Mouse (Mus musculus) erythroblast, embryonic 14.5 days (primary cell): ENCODE measurements around the gene Crybg1. TPM values are rescaled to one million over a fixed set of nuclear protein-coding genes. Genes with fewer than 3 reads are reported as not detected.

Source experiments
- H3K27me3 ChIP-seq: 2 replicates; pipeline ENCODE4 v1.6.1; 2012; ENCODE audit warnings: inconsistent platforms; ENCODE audit not compliant: control insufficient read depth
- H3K36me3 ChIP-seq: 2 replicates; pipeline ENCODE4 v1.6.1; 2012; ENCODE audit warnings: mild to moderate bottlenecking, inconsistent platforms; ENCODE audit not compliant: control insufficient read depth
- H3K4me1 ChIP-seq: 2 replicates; pipeline ENCODE4 v1.6.1; 2012; ENCODE audit warnings: inconsistent platforms; ENCODE audit not compliant: control insufficient read depth
- H3K4me3 ChIP-seq: replicated peaks from 2 replicates; pipeline ENCODE3; 2012; ENCODE audit warnings: moderate library complexity, mild to moderate bottlenecking, inconsistent platforms
- H3K9me3 ChIP-seq: 2 replicates; pipeline ENCODE4 v1.6.1; 2012; ENCODE audit warnings: low read length, inconsistent platforms, mixed read lengths; ENCODE audit not compliant: control insufficient read depth
- GATA1 ChIP-seq: IDR thresholded peaks from 2 replicates; pipeline ENCODE4 v1.6.1; 2012; ENCODE audit warnings: low read length, inconsistent platforms, mixed read lengths
- TAL1 ChIP-seq: IDR thresholded peaks from 3 replicates; pipeline ENCODE4 v1.6.1; 2012; ENCODE audit warnings: low read length, inconsistent platforms, mixed read lengths
- polyA plus RNA-seq: library from polyadenylated mRNA; stranded (reverse); fragments of >175 nt; gene quantifications from 2 replicates; pipeline ENCODE4 v1.2.3, GENCODE M21; 2012

Gene Crybg1
- polyA plus RNA-seq, 1 experiment = 0.01 TPM

GRCm38 (mm10) chr10:44024705-44025104 is 123.9 kb downstream of the Crybg1 start:
- Histone ChIP-seq H3K36me3 (no peaks in the 10 kb centered on the region), H3K9me3 (no peaks in the 10 kb centered on the region), H3K4me3 (no peak overlapping the region), H3K4me1 (no peaks in the 10 kb centered on the region), H3K27me3 (no peaks in the 10 kb centered on the region)
- no peak for TF ChIP-seq TAL1
- TF ChIP-seq GATA1 = no peak

GRCm38 (mm10) chr10:44020141-44020540 is 128.5 kb downstream of the Crybg1 start:
- Histone ChIP-seq H3K36me3 (no peaks in the 10 kb centered on the region), H3K9me3 (no peaks in the 10 kb centered on the region), H3K27me3 (0 out of 2 replicates have a peak, but pooled peaks cover 2% of the 10 kb centered on the region), H3K4me3 (no peak overlapping the region), H3K4me1 (no peaks in the 10 kb centered on the region)
- TF ChIP-seq GATA1 (no peak), TAL1 (no peak)

GRCm38 (mm10) chr10:44018562-44018961 is 130.1 kb downstream of the Crybg1 start:
- Histone ChIP-seq H3K9me3 (no peaks in the 10 kb centered on the region), H3K4me1 (no peaks in the 10 kb centered on the region), H3K36me3 (no peaks in the 10 kb centered on the region), H3K4me3 (no peak overlapping the region), H3K27me3 (0 out of 2 replicates have a peak, but pooled peaks cover 2% of the 10 kb centered on the region)
- no peak for TF ChIP-seq GATA1
- no peak for TF ChIP-seq TAL1

GRCm38 (mm10) chr10:44015631-44016030 is 133.0 kb downstream of the Crybg1 start:
- Histone ChIP-seq H3K27me3 (0 out of 2 replicates have a peak, but pooled peaks cover 2% of the 10 kb centered on the region), H3K4me1 (no peaks in the 10 kb centered on the region)

GRCm38 (mm10) chr10:44013885-44014284 is 134.8 kb downstream of the Crybg1 start:
- no peaks in the 10 kb centered on the region for H3K36me3 ChIP-seq
- peaks cover 9% of the 10 kb centered on the region for H3K27me3 ChIP-seq
- H3K9me3 ChIP-seq = no peaks in the 10 kb centered on the region
- H3K4me1 ChIP-seq = no peaks in the 10 kb centered on the region
- no peak overlapping the region for H3K4me3 ChIP-seq
- TF ChIP-seq GATA1 = no peak
- TF ChIP-seq TAL1 = no peak

More at GRCm38 (mm10) chr10:44015631-44016030, 133.0 kb downstream of the Crybg1 start:
- H3K4me3 ChIP-seq = no peak overlapping the region
- H3K36me3 ChIP-seq = no peaks in the 10 kb centered on the region
- H3K9me3 ChIP-seq = no peaks in the 10 kb centered on the region
- no peak for TF ChIP-seq GATA1
- TF ChIP-seq TAL1 = no peak

- Histone ChIP-seq H3K36me3 (no peaks in the 10 kb centered on the region), H3K4me3 (no peak overlapping the region), H3K27me3 (peaks cover 32% of the 10 kb centered on the region), H3K9me3 (no peaks in the 10 kb centered on the region), H3K4me1 (no peaks in the 10 kb centered on the region)
- TF ChIP-seq GATA1 = no peak
- no peak for TF ChIP-seq TAL1
These were observed 137.2 kb downstream of the Crybg1 start for GRCm38 (mm10) chr10:44011408-44011807.

- Histone ChIP-seq H3K36me3 (no peaks in the 10 kb centered on the region), H3K9me3 (peaks cover 8% of the 10 kb centered on the region; the same call in 1 of the 2 replicates), H3K27me3 (peaks cover 58% of the 10 kb centered on the region), H3K4me1 (peaks cover 5% of the 10 kb centered on the region), H3K4me3 (no peak overlapping the region)
- TF ChIP-seq TAL1 (no peak), GATA1 (no peak)
These were observed 139.8 kb downstream of the Crybg1 start for GRCm38 (mm10) chr10:44008808-44009207.

- Histone ChIP-seq H3K27me3 (peaks cover 77% of the 10 kb centered on the region), H3K9me3 (peaks cover 14% of the 10 kb centered on the region; the same call in 1 of the 2 replicates), H3K36me3 (no peaks in the 10 kb centered on the region), H3K4me1 (peaks cover 11% of the 10 kb centered on the region), H3K4me3 (no peak overlapping the region)
- TF ChIP-seq GATA1 (no peak), TAL1 (no peak)
These were observed 141.8 kb downstream of the Crybg1 start for GRCm38 (mm10) chr10:44006815-44007214.

GRCm38 (mm10) chr10:44005677-44006641 is 142.7 kb downstream of the Crybg1 start:
- TF ChIP-seq TAL1 = no peak
- no peak for TF ChIP-seq GATA1
- Histone ChIP-seq H3K27me3 (peaks cover 86% of the 10 kb centered on the region), H3K9me3 (peaks cover 14% of the 10 kb centered on the region; the same call in 1 of the 2 replicates), H3K4me1 (peaks cover 11% of the 10 kb centered on the region), H3K36me3 (no peaks in the 10 kb centered on the region), H3K4me3 (no peak overlapping the region)
